7 mouse cellular contexts compared by ENCODE assay signal in the genomic region with DNA sequence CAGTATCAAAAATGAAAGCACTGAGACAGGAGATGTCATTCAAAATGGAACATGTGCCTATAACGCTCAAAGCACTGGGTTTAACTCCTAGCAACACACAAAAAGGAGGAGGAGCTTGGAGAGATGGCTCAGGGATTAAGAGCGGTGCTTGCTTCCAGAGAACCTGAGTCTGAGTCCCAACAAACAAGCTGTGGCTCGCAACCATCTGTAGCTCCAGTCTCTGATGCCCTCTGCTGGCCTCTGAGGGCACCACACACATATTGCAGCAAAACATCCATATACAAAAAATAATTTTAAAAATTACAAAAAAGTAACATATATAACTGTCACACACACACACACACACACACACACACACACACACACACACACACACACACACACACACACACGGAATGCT. TPM values are rescaled to one million over a fixed set of nuclear protein-coding genes. Genes with fewer than 3 reads are reported as not detected.
DNase-seq lines count a peak whose midpoint lies in the region; ATAC-seq and TF ChIP-seq lines count a peak whose summit lies in the region.

No protein-coding gene starts in this region.

- peak; percentile 63 for TF ChIP-seq CTCF in lung, postnatal 0 days (IDR thresholded peaks at IDR 0.05)

- 0 out of 2 replicates have a peak, but pooled peaks cover 3% of the 10 kb centered on the region for H3K36me3 ChIP-seq in hindbrain, embryonic 11.5 days (ENCODE audit: control insufficient read depth, insufficient read depth, low read length)
- peaks cover 3% of the 10 kb centered on the region for H3K36me3 ChIP-seq in hindbrain, embryonic 13.5 days
- H3K36me3 ChIP-seq in lung, postnatal 0 days (ENCODE audit: insufficient read depth, low read length) = no peaks in the 10 kb centered on the region

- ATAC-seq in hindbrain, embryonic 11.5 days (ENCODE audit: low FRiP score) = no peak
- ATAC-seq in hindbrain, embryonic 13.5 days (ENCODE audit: low FRiP score) = no peak
- no peak for ATAC-seq in lung, postnatal 0 days

- no peaks in the 10 kb centered on the region for H3K4me1 ChIP-seq in hindbrain, embryonic 11.5 days (replicated peaks; ENCODE audit: control insufficient read depth, insufficient read depth, low read length)
- H3K4me1 ChIP-seq in hindbrain, embryonic 13.5 days (replicated peaks) = no peaks in the 10 kb centered on the region
- H3K4me1 ChIP-seq in lung, postnatal 0 days (ENCODE audit: insufficient read depth, low read depth, low read length) = no peaks in the 10 kb centered on the region

- no peak for TF ChIP-seq EP300 in lung, postnatal 0 days (IDR thresholded peaks at IDR 0.05)

- H3K27ac ChIP-seq in hindbrain, embryonic 11.5 days (ENCODE audit: low read depth, low read length) = no peak overlapping the region
- no peak overlapping the region for H3K27ac ChIP-seq in hindbrain, embryonic 13.5 days
- no peak overlapping the region for H3K27ac ChIP-seq in lung, postnatal 0 days (ENCODE audit: low read length)

- no peak overlapping the region for H3K9ac ChIP-seq in hindbrain, embryonic 11.5 days (ENCODE audit: low read depth, low read length)
- no peak overlapping the region for H3K9ac ChIP-seq in hindbrain, embryonic 13.5 days
- H3K9ac ChIP-seq in lung, postnatal 0 days (replicated peaks; ENCODE audit: low read depth) = no peak overlapping the region

- no peaks in the 10 kb centered on the region for H3K9me3 ChIP-seq in hindbrain, embryonic 11.5 days (ENCODE audit: control insufficient read depth, low read length)
- H3K9me3 ChIP-seq in hindbrain, embryonic 13.5 days = no peaks in the 10 kb centered on the region
- no peaks in the 10 kb centered on the region for H3K9me3 ChIP-seq in lung, postnatal 0 days (ENCODE audit: low read length)

- no peak overlapping the region for H3K4me2 ChIP-seq in hindbrain, embryonic 11.5 days (replicated peaks; ENCODE audit: low read depth, low read length)
- H3K4me2 ChIP-seq in hindbrain, embryonic 13.5 days = no peak overlapping the region
- no peak overlapping the region for H3K4me2 ChIP-seq in lung, postnatal 0 days (replicated peaks; ENCODE audit: low read depth, low read length)

- H3K4me3 ChIP-seq in hindbrain, embryonic 11.5 days (ENCODE audit: low read depth, low read length) = no peak overlapping the region
- H3K4me3 ChIP-seq in hindbrain, embryonic 13.5 days = no peak overlapping the region
- no peak overlapping the region for H3K4me3 ChIP-seq in lung, postnatal 0 days (ENCODE audit: low read depth, low read length)

- 77% methylated on average over 4 of the region's 4 CpGs for WGBS in hindbrain, embryonic 11.5 days
- WGBS in hindbrain, embryonic 13.5 days = 81% methylated on average over 3 of the region's 4 CpGs
- 69% methylated on average over 4 of the region's 4 CpGs for WGBS in lung, postnatal 0 days

- no peaks in the 10 kb centered on the region for H3K27me3 ChIP-seq in hindbrain, embryonic 11.5 days (ENCODE audit: control insufficient read depth, insufficient read depth, low read length)
- no peaks in the 10 kb centered on the region for H3K27me3 ChIP-seq in hindbrain, embryonic 13.5 days
- no peaks in the 10 kb centered on the region for H3K27me3 ChIP-seq in lung, postnatal 0 days (replicated peaks; ENCODE audit: insufficient read depth, low read length)

- peak; percentile 36 for DNase-seq in hindbrain, embryonic 11.5 days (ENCODE audit: low spot score)
- peak; percentile 72 for DNase-seq in 3T3-L1 (ENCODE audit: low read depth, low spot score)
- peak; percentile 48 for DNase-seq in A20 (ENCODE audit: low read depth, low spot score)
- peak; percentile 31 for DNase-seq in c-Kit-positive CD71-positive TER-119-positive erythroid progenitor cells, embryonic 14.5 days (ENCODE audit: low spot score)
- DNase-seq in lung, postnatal 0 days (ENCODE audit: low spot score) = peak; percentile 27
- DNase-seq in thymus, postnatal 4 days = peak; percentile 66

RNA-seq across cellular contexts. Expression of a gene that starts 28.2 kb away (rescaled TPM):
- polyA plus RNA-seq in hindbrain, embryonic 11.5 days (2014; fragmentation: Nextera tagmentation; extraction: Ambion mirVana) = 26.9 and 35.4 TPM in 2 replicates
- 7.8 and 11.1 TPM in 2 replicates for polyA plus RNA-seq in hindbrain, embryonic 13.5 days (2015; fragmentation: Nextera tagmentation; extraction: Ambion mirVana)
- polyA plus RNA-seq in lung, postnatal 0 days (2015; fragmentation: Nextera tagmentation; extraction: Ambion mirVana) = 4.5 and 6.0 TPM in 2 replicates

RNA-seq across cellular contexts. Expression of a gene that starts 36.0 kb away (rescaled TPM):
- 24.9 and 28.0 TPM in 2 replicates for polyA plus RNA-seq in hindbrain, embryonic 11.5 days (2014; fragmentation: Nextera tagmentation; extraction: Ambion mirVana)
- polyA plus RNA-seq in hindbrain, embryonic 13.5 days (2015; fragmentation: Nextera tagmentation; extraction: Ambion mirVana) = 51.1 and 52.9 TPM in 2 replicates
- polyA plus RNA-seq in lung, postnatal 0 days (2015; fragmentation: Nextera tagmentation; extraction: Ambion mirVana) = 14.0 and 14.3 TPM in 2 replicates

RNA-seq across cellular contexts. Expression of a gene that starts 36.2 kb away (rescaled TPM):
- 18.1 and 18.6 TPM in 2 replicates for polyA plus RNA-seq in hindbrain, embryonic 11.5 days (2014; fragmentation: Nextera tagmentation; extraction: Ambion mirVana)
- 24.3 and 26.0 TPM in 2 replicates for polyA plus RNA-seq in hindbrain, embryonic 13.5 days (2015; fragmentation: Nextera tagmentation; extraction: Ambion mirVana)
- polyA plus RNA-seq in lung, postnatal 0 days (2015; fragmentation: Nextera tagmentation; extraction: Ambion mirVana) = 14.4 and 14.6 TPM in 2 replicates

RNA-seq across cellular contexts. Expression of a gene that starts 42.3 kb away (rescaled TPM):
- polyA plus RNA-seq in hindbrain, embryonic 11.5 days (2014; fragmentation: Nextera tagmentation; extraction: Ambion mirVana) = 13.1 and 13.2 TPM in 2 replicates
- polyA plus RNA-seq in hindbrain, embryonic 13.5 days (2015; fragmentation: Nextera tagmentation; extraction: Ambion mirVana) = 39.1 and 39.6 TPM in 2 replicates
- 1.6 and 2.0 TPM in 2 replicates for polyA plus RNA-seq in lung, postnatal 0 days (2015; fragmentation: Nextera tagmentation; extraction: Ambion mirVana)

RNA-seq across cellular contexts. Expression of a gene that starts 54.1 kb away (rescaled TPM):
- polyA plus RNA-seq in hindbrain, embryonic 11.5 days (2014; fragmentation: Nextera tagmentation; extraction: Ambion mirVana) = 1.8 and 2.2 TPM in 2 replicates
- polyA plus RNA-seq in hindbrain, embryonic 13.5 days (2015; fragmentation: Nextera tagmentation; extraction: Ambion mirVana) = 4.1 and 4.4 TPM in 2 replicates
- polyA plus RNA-seq in lung, postnatal 0 days (2015; fragmentation: Nextera tagmentation; extraction: Ambion mirVana) = 4.8 TPM in 2 replicates
